Mouse (Mus musculus) Patski (cell line): Measurements from ENCODE around the gene 1110051M20Rik. TPM values are rescaled to one million over a fixed set of nuclear protein-coding genes. Genes with fewer than 3 reads are reported as not detected.

Source experiments
- ATAC-seq: fragments of 100-300 bp; one replicate; pipeline ENCODE4 v1.8.0; 2021
- CTCF ChIA-PET: fragments of 350-600 bp; sonication (Branson Sonifier 250); formaldehyde crosslinking; loops from one replicate; lab custom pipeline; 2022; ENCODE audit warnings: inconsistent platforms; lab: Charles Lee
- POLR2A ChIA-PET: fragments of 350-600 bp; sonication (Branson Sonifier 250); formaldehyde crosslinking; loops from one replicate; lab custom pipeline; 2022; ENCODE audit warnings: antibody characterized with exemption, inconsistent platforms; lab: Charles Lee
- DNase-seq: peaks from one replicate; pipeline ENCODE4 v3.0.0-alpha.2; 2011; ENCODE audit warnings: low read depth, low spot score
- H3K27me3 ChIP-seq: fragments of 371-371 bp; one replicate; pipeline ENCODE4 v1.5.1; 2021
- CTCF ChIP-seq: fragments of 100-300 bp; IDR thresholded peaks from one replicate; pipeline ENCODE4 v1.5.1; 2021
- in situ Hi-C: fragments of 300-500 bp; cut with MboI; formaldehyde crosslinking; loops from 3 replicates; pipeline ENCODE4 v1.11.1; 2018; ENCODE audit warnings: low pct_unique_long_range_greater_than_20kb, mixed read lengths
- polyA plus RNA-seq: library from polyadenylated mRNA; unstranded; gene quantifications from one replicate; pipeline ENCODE4 v1.2.3, GENCODE M21; 2021

The 1110051M20Rik gene
- polyA plus RNA-seq, 1 experiment from 2014 or later, result 15.1 TPM

DNA sequence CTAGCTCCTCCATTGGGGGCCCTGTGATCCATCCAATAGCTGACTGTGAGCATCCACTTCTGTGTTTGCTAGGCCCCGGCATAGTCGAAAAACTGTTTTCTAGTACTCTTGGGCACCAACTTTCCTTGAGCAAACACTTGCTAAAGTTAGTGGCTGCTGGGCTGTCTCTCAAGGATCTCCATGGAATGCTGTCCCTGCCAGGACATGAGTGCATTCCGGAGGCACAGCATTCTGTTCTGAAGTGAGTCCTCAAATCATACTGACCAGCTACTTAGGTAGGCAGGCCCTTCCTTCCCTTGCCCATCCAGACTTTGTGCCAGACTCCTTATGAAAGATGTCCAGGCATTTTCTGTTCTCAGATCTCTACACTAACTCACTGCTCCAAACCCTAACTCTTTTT is 88.7 kb downstream of the 1110051M20Rik start:
- no peaks in the 10 kb centered on the region for H3K27me3 ChIP-seq
- CTCF ChIA-PET, result interaction anchor here (1.3 kb wide), 1 partner anchor 9 kb away, joined by 3 read pairs; no protein-coding TSS in a partner anchor
- ATAC-seq (no peak), DNase-seq (no peak)
- POLR2A ChIA-PET, result no interaction called here
- in situ Hi-C loops, result no loop called here
- TF ChIP-seq CTCF, result no peak

DNA sequence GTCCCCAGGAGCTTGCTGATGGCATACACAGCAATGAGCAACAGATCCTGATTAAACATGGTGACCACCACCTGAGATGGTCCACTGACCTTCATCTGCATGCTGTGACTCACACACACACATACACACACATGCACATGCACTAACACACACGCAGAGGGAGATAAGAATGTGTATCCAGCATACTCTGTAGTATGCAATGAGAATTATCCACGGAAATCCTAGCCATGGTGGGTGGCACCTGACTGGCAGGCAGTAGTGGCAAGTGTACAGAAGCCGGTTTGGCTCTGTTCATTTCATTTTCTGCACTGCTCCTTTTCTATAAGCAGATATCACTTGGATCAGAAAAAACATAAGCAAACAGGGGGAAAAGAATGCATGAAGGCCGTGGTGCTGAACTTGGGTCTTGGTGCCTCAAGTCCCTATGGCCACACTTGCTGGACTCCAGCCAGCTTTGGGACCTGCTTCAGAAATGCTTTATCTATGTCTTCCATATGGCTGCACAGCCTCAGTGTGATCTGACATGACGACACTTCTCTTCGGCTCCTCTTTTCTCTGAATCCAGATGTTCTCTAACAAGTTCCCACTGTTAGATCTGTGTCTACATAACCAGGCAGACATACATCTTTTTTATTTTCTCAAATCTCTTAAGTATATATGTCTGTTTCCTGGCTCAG is 89.6 kb downstream of the 1110051M20Rik start:
- no peak for ATAC-seq

DNA sequence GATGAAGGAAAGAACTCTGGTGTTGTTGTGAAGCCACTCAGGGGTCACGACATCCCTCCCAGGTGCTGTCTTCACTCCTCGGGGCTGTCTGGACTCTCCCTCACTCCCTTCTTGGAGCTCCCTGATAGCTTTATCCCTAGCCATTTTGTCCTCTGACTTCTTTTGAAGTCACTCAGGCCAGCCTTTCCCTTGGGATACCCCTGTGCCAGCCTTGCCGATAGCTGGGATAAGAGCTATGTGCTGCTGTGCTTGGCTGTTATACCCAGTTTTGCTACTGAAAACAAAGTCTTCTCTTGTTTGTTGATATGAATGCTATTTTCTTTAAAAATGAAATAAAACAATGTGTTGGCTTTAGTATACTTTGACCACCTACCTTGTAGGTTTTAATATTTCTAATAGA is 90.7 kb downstream of the 1110051M20Rik start:
- no peak for ATAC-seq
- no peaks in the 10 kb centered on the region for H3K27me3 ChIP-seq
- DNase-seq, result no peak
- TF ChIP-seq CTCF, result no peak
- in situ Hi-C loops, result no loop called here
- ChIA-PET CTCF (interaction anchor here (0.7 kb wide), 1 partner anchor 9 kb away, joined by 3 read pairs; no protein-coding TSS in a partner anchor), POLR2A (no interaction called here)

More for the DNA sequence above, 89.6 kb downstream of the 1110051M20Rik start:
- CTCF ChIA-PET, result interaction anchor here (1.3 kb wide), 1 partner anchor 8 kb away, joined by 3 read pairs; no protein-coding TSS in a partner anchor
- in situ Hi-C loops, result no loop called here
- H3K27me3 ChIP-seq, result no peaks in the 10 kb centered on the region
- TF ChIP-seq CTCF, result no peak
- POLR2A ChIA-PET, result no interaction called here
- DNase-seq, result no peak

DNA sequence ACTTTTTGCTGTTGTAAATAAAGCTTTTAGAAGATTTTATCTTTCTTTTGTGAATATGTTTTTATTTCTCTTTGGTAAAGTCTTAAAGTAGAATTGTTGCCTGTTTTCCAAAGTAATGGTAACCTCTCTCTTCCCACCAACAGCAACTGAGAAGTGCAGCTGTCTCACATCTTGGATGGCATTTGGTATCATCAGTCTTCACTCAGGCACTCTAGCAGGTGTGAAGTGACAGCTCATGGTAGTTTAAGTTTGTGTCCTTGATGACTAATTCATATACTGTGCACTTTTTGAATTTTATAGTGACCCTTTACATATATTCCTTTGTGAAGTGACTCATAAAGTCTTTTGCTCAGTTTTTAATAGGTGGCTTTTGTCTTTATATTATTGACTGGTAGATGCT is 92.7 kb downstream of the 1110051M20Rik start:
- ChIA-PET POLR2A (no interaction called here), CTCF (no interaction called here)
- no peaks in the 10 kb centered on the region for H3K27me3 ChIP-seq
- TF ChIP-seq CTCF, result no peak
- no peak for ATAC-seq
- no peak for DNase-seq
- in situ Hi-C loops, result no loop called here

DNA sequence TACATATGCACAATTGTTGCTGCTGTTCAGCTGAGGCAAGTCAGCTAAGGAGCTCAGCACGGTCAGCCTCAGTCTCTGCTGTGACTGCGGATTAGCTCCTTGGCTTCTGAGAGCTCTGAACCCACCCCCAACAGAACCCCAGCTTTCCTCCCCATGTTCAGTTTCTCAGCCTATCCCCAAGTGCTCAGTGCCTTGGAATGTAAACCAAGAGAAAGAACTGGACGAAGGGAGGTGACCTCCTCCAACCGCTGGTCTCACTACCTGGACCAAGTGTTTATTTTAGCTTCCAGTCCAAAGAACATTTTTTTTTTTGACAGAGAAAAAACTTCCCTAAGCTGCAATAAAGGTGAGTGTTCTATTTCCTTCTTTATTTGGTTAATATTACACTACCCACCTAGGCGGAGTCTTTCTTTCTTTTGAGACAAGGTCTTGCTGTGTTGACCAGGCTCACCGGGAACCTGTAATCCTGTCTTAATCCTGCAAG is 94.5 kb downstream of the 1110051M20Rik start:
- ATAC-seq, result no peak
- no peak for TF ChIP-seq CTCF
- in situ Hi-C loops, result no loop called here
- ChIA-PET CTCF (no interaction called here), POLR2A (interaction anchor here (0.6 kb wide), 1 partner anchor 16 kb away, joined by 3 read pairs; no protein-coding TSS in a partner anchor)
- no peaks in the 10 kb centered on the region for H3K27me3 ChIP-seq
- no peak for DNase-seq

DNA sequence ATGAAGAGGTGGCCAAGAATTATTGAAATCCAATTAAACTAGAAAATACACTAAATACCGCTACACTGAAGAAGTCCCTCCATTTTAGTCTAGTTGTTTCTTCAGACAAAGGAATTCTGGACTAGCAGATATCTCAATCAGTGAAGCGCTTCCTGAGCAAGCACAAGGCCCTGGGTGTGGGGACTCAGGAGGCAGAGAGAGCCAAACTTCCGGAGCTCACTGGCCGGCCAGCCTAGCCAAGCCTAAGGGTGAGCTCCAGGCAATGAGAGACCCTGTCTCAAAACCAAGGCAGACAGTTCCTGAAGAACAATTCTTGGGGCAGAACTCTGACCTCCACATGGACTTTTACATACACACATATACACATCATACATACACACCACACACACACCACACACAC is 95.6 kb downstream of the 1110051M20Rik start:
- no peak for TF ChIP-seq CTCF
- CTCF ChIA-PET, result no interaction called here
- ATAC-seq (no peak), DNase-seq (no peak)
- in situ Hi-C loops, result no loop called here
- POLR2A ChIA-PET, result no interaction called here
- H3K27me3 ChIP-seq, result no peaks in the 10 kb centered on the region

DNA sequence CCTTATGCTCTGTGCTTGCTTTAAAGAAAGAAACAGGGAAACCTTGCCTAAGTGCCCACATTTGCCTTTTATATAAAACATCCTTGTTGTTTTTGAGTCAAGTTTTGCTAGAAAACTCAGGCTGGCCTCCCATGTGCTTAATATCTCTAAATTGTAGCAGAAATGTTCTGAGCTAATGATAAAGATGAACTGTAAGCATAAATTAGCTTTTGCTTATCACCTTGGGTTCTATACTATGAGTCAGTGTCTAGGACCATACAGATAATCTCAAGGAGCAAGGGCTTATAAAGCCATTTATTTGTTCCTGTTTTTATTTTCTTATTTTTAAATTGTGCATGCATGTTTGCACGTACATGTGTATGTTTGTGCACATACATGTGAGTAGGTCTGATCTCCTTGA is 98.9 kb downstream of the 1110051M20Rik start:
- ATAC-seq (no peak), DNase-seq (no peak)
- POLR2A ChIA-PET, result no interaction called here
- in situ Hi-C loops, result no loop called here
- H3K27me3 ChIP-seq, result no peaks in the 10 kb centered on the region
- CTCF ChIA-PET, result interaction anchor here (1.5 kb wide), 1 partner anchor 9 kb away, joined by 3 read pairs; no protein-coding TSS in a partner anchor
- no peak for TF ChIP-seq CTCF

DNA sequence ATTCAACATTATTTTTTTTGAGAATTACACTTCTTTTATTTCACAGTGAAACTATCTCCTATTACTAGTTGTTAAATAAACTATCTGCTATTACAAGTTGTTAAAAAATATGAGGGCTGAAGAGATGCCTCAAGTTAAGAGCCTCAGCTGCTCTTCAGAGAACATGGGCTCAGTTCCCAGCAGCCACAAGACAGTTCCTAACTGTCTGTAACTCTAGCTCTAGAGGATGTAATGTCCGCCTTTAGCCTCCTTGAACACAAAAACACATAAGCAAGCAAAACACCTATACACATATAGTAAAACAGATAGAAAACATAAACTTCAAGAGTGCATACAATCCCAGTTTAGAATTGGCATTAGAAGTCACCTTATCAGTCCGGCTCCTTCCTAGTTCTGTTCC is 104.9 kb downstream of the 1110051M20Rik start:
- ATAC-seq (no peak), DNase-seq (no peak)
- ChIA-PET POLR2A (no interaction called here), CTCF (interaction anchor here (1.2 kb wide), 1 partner anchor 16 kb away, joined by 3 read pairs; no protein-coding TSS in a partner anchor)
- in situ Hi-C loops, result no loop called here
- no peak for TF ChIP-seq CTCF
- no peaks in the 10 kb centered on the region for H3K27me3 ChIP-seq

DNA sequence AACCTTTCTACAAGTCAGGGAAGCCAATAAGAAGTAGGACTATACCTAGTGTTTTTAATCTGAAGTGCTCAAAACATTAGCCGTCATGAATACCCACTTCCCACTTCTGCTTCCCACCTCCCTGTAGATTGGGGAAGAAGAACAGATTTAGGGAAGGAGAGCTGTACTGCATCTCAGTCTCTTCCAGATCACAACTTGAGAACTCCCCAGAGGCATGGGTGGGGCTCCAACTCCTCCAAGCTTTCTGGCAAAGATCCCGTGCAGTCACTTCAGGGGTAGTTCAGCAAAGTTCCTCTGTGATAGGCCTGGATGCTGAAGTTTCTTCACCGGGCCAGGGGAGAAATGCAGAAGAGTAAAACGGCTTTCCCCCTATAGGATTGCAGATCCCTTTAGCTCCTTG is 109.4 kb downstream of the 1110051M20Rik start:
- in situ Hi-C loops, result no loop called here
- ATAC-seq (no peak), DNase-seq (no peak)
- POLR2A ChIA-PET, result no interaction called here
- no peak for TF ChIP-seq CTCF
- H3K27me3 ChIP-seq, result no peaks in the 10 kb centered on the region
- CTCF ChIA-PET, result no interaction called here

DNA sequence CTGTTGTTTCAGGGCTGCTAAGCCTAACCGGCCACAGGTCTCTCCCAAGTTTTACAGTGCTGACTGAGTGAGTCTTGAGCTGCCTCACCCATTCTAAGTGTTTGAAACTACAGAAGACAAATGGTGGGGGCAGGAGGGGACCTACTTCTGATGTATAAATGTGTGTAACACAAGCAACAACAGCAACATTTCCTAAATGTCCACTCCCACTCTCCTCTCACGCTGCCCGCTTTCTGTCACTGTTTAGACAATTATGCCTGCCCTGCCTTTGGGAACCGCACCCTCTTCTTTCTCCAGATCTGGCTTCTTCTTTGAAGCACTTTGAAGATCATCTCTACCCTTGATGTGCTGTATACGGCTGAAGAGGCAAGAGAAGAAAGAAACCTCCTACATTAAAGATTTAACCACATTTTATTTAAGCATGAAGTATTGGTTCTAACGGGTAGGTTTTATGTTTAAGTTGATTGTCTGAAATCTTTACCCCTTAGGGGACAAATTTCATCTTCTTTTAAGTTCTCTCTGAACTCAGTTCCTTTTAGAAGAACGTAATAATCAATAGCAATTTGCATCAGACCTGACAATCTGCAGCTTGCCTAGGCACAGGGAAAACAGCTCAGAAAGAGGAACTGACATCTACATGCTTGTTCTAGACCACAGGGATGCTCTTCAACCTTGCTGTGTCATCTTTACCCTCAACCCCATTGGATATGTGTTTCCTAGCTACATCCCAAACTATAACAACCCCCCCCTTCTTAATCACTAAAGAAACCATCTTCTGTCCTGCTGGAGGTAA is 113.3 kb downstream of the 1110051M20Rik start:
- ATAC-seq (no peak), DNase-seq (no peak)
- ChIA-PET CTCF (interaction anchor here (1.1 kb wide), 1 partner anchor 216 kb away, joined by 3 read pairs; no protein-coding TSS in a partner anchor), POLR2A (no interaction called here)
- in situ Hi-C loops, result no loop called here
- no peak for TF ChIP-seq CTCF
- no peaks in the 10 kb centered on the region for H3K27me3 ChIP-seq
